Mouse (Mus musculus) forebrain, embryonic 12.5 days (tissue): Measurements from ENCODE around the gene Slc15a2. TPM values are rescaled to one million over a fixed set of nuclear protein-coding genes. Genes with fewer than 3 reads are reported as not detected.

Source experiments
- ATAC-seq: fragments of 200-750 bp; cut with Nextera tagmentation; 2 replicates; pipeline ENCODE4 v1.8.0; 2017; ENCODE audit warnings: moderate TSS enrichment; ENCODE audit not compliant: low FRiP score
- H3K27ac ChIP-seq: fragments of 300-500 bp; sonication (generic); 2 replicates; pipeline ENCODE4 v1.5.1; 2016; ENCODE audit warnings: mild to moderate bottlenecking
- H3K27me3 ChIP-seq: fragments of 300-500 bp; sonication (generic); 2 replicates; pipeline ENCODE4 v1.6.1; 2016; ENCODE audit warnings: mild to moderate bottlenecking
- H3K36me3 ChIP-seq: fragments of 300-500 bp; sonication (generic); replicated peaks from 2 replicates; pipeline ENCODE4 v1.6.1; 2016; ENCODE audit warnings: mild to moderate bottlenecking
- H3K4me1 ChIP-seq: fragments of 300-500 bp; sonication (generic); 2 replicates; pipeline ENCODE4 v1.6.1; 2016
- H3K4me2 ChIP-seq: fragments of 300-500 bp; sonication (generic); 2 replicates; pipeline ENCODE4 v1.6.1; 2016; ENCODE audit warnings: mild to moderate bottlenecking, moderate library complexity
- H3K4me3 ChIP-seq: fragments of 300-500 bp; sonication (generic); replicated peaks from 2 replicates; pipeline ENCODE4 v1.5.1; 2016; ENCODE audit warnings: mild to moderate bottlenecking
- H3K9ac ChIP-seq: fragments of 300-500 bp; sonication (generic); 2 replicates; pipeline ENCODE4 v1.6.1; 2016; ENCODE audit warnings: mild to moderate bottlenecking
- H3K9me3 ChIP-seq: fragments of 300-500 bp; sonication (generic); 2 replicates; pipeline ENCODE4 v1.6.1; 2016
- whole genome bisulfite sequencing: fragments of 180-500 bp; shearing (Covaris S2); methylation state at CpG from one replicate; pipeline ENCODE4 v1.1.7; 2016; 5-methylcytosine and 5-hydroxymethylcytosine counted together
- polyA plus RNA-seq: library from polyadenylated mRNA; unstranded; fragments of >200 nt; fragmentation: Nextera tagmentation; extraction: Ambion mirVana; gene quantifications from 2 replicates; pipeline ENCODE4 v1.2.1, GENCODE M21; 2016

Gene Slc15a2
- polyA plus RNA-seq, 1 experiment from 2014 or later = 4.9 TPM

DNA sequence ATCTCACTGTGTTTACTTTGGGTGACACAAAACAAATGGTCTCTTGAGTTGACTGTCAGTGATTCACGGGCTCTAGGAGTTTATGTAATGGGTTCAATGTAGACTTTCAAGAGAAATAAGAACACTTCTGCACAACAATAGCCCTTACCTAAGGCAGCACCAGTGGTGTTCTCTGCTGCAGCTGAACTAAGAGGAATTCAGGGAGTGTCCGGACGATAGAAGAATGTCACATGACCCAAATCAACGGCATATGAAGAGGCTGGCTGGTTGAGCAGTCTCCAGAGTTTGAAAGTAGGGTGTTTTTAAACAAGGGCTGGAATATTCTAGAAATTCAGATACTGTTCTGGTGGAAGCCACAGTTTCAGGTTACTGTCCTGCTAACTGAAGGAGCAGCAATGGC, 37.7 kb downstream of the Slc15a2 start:
- no peak overlapping the region for H3K9ac ChIP-seq
- 83% methylated on average over 4 of the region's 4 CpGs for WGBS

DNA sequence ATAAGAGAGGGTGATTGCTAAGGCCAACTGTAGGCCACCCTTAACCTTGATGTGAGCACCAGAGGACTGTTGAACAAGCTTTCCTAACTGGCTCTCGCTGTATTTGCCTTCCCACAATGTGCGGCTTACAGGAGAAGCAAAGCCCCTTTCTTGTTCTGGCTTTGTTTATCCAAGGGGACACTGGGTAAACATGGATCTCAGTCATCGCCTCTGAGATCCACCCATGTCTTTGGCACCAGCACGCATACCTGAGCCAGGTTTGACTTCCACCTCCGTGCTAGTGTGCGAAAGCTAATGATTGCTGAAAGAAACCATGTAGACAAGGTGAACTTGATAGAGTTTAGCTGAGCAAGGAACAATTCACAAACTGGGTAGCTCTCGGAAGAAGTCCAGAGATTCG, 41.2 kb downstream of the Slc15a2 start:
- Histone ChIP-seq H3K27ac (no peak overlapping the region), H3K4me2 (no peak overlapping the region), H3K36me3 (no peaks in the 10 kb centered on the region), H3K9me3 (no peaks in the 10 kb centered on the region), H3K4me1 (no peaks in the 10 kb centered on the region), H3K4me3 (no peak overlapping the region), H3K27me3 (no peaks in the 10 kb centered on the region), H3K9ac (no peak overlapping the region)
- ATAC-seq = no peak
- 89% methylated on average over 8 of the region's 8 CpGs for WGBS

More for the DNA sequence above, 37.7 kb downstream of the Slc15a2 start:
- no peaks in the 10 kb centered on the region for H3K9me3 ChIP-seq
- H3K27me3 ChIP-seq = no peaks in the 10 kb centered on the region
- ATAC-seq = no peak
- no peaks in the 10 kb centered on the region for H3K36me3 ChIP-seq
- no peak overlapping the region for H3K4me2 ChIP-seq
- H3K4me3 ChIP-seq = no peak overlapping the region
- H3K4me1 ChIP-seq = no peaks in the 10 kb centered on the region
- H3K27ac ChIP-seq = no peak overlapping the region

DNA sequence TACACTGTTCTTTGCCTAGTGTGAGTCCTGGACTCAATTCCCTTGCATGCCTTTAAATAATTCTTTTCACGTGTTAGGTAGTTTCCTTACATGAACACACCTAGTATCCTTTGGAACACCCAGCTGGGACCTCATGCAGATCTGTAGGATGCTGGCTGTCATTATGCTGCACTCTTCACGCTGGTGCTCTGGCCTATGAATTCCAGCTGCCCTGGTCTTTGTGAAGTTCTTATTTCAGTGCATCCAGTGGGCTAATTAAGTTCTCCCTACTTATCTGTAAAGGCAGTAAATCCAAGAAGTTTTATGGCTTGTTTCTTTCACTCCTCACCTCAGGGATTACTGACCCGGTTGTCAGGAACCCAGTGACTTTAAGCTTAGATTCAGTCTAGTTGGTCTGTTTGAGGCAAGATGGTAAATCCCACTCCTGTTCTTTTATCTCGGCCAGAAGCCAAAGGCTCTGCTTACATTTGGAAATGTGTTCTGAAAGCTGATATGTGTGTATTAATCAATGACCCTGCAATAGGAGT, 45.3 kb downstream of the Slc15a2 start:
- WGBS = 39% methylated on average over 4 of the region's 4 CpGs

DNA sequence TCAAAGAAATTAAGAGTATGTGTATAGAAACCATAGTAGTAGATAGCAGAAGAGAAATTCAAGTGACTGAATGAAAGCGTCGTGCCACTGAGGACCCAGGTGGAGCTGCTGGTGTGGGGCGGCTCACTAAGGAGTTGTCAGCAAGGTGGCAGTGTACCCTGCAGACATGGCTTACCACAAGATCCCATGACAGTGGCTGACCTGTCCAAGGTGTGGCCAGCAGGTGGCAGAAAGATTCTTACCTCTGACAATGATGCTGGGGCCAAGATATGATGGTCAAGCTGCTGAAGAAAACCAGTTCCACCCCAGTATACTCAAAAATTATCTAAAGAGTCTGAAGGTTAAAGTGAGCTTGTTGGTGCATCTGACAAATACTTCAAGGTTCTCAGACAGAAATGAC, 49.3 kb downstream of the Slc15a2 start:
- H3K4me2 ChIP-seq = no peak overlapping the region
- WGBS = 86% methylated on average over 3 of the region's 3 CpGs
- no peak overlapping the region for H3K9ac ChIP-seq
- H3K27ac ChIP-seq = no peak overlapping the region
- H3K9me3 ChIP-seq = no peaks in the 10 kb centered on the region
- H3K36me3 ChIP-seq = no peaks in the 10 kb centered on the region
- H3K4me1 ChIP-seq = no peaks in the 10 kb centered on the region
- no peak overlapping the region for H3K4me3 ChIP-seq
- no peak for ATAC-seq
- H3K27me3 ChIP-seq = no peaks in the 10 kb centered on the region

More for the DNA sequence above, 45.3 kb downstream of the Slc15a2 start:
- ATAC-seq = no peak
- Histone ChIP-seq H3K4me3 (no peak overlapping the region), H3K9me3 (no peaks in the 10 kb centered on the region), H3K27ac (no peak overlapping the region), H3K36me3 (no peaks in the 10 kb centered on the region), H3K4me2 (no peak overlapping the region), H3K27me3 (no peaks in the 10 kb centered on the region), H3K9ac (no peak overlapping the region), H3K4me1 (no peaks in the 10 kb centered on the region)

DNA sequence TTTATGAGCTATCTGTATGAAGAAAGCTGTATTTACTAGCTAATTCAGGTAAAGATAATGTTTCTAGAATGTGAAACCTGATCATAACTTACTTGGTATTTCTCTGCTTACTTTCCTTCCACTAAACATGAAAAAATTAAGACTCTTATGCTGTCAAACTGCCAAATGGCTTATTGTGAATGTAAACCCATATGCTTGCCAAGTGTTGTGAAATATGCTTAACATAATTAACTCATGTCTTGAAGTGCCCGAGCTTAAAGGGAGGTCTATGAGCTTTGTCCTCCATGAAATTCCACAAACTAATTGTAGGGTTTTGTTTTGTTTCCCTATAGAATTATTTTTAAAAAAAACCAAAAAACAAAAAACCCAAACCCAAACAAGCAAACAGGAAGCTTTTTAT, 50.9 kb downstream of the Slc15a2 start:
- no peak overlapping the region for H3K4me2 ChIP-seq
- H3K9ac ChIP-seq = no peak overlapping the region
- no peaks in the 10 kb centered on the region for H3K27me3 ChIP-seq
- ATAC-seq = no peak
- 69% methylated on average over 1 of the region's 1 CpGs for WGBS
- H3K27ac ChIP-seq = no peak overlapping the region
- no peak overlapping the region for H3K4me3 ChIP-seq
- no peaks in the 10 kb centered on the region for H3K36me3 ChIP-seq
- no peaks in the 10 kb centered on the region for H3K9me3 ChIP-seq
- H3K4me1 ChIP-seq = no peaks in the 10 kb centered on the region

DNA sequence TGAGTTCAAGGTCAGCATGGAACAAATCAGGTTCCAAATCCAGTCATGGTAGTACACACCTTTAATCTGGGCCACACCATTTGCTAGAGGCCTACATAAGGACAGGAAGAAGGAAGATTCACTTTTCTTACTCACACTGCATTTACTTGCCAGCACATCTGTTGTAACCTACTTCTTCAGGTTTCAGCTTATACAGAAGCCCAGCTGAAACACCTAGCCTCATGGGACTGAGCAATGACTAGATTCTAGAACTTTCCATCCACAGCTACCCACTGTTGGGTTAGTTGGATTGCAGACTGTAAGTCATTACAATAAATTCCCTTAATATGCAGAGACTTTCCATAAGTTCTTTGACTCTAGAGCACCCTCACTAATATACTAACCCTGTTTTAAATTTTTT, 52.2 kb downstream of the Slc15a2 start:
- no peak overlapping the region for H3K27ac ChIP-seq
- no peak overlapping the region for H3K4me3 ChIP-seq
- H3K4me2 ChIP-seq = no peak overlapping the region
- ATAC-seq = no peak
- no peak overlapping the region for H3K9ac ChIP-seq
- H3K9me3 ChIP-seq = no peaks in the 10 kb centered on the region
- H3K27me3 ChIP-seq = no peaks in the 10 kb centered on the region
- H3K36me3 ChIP-seq = no peaks in the 10 kb centered on the region
- no peaks in the 10 kb centered on the region for H3K4me1 ChIP-seq

DNA sequence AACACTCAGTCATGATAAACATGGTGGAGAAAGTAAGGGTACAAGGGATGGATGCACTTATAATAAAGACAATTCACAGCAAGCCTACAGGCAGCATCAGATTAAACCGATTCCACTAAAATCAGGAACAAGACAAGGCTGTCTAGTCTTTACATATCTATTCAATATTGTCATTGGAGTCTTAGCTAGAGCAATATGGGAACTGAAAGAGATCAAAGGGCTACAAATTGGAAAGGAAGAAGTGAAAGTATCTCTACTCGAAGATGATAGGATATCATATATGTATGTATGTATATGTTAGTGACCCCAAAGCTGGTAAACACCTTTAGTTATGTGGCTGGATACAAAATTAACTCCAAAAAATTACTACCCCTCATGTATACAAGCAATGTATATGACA, 55.8 kb downstream of the Slc15a2 start:
- no peak overlapping the region for H3K4me3 ChIP-seq
- no peaks in the 10 kb centered on the region for H3K4me1 ChIP-seq
- H3K27ac ChIP-seq = no peak overlapping the region
- H3K9ac ChIP-seq = no peak overlapping the region
- no peak overlapping the region for H3K4me2 ChIP-seq
- H3K36me3 ChIP-seq = no peaks in the 10 kb centered on the region
- no peaks in the 10 kb centered on the region for H3K27me3 ChIP-seq
- no peak for ATAC-seq
- 87% methylated on average over 2 of the region's 2 CpGs for WGBS
- H3K9me3 ChIP-seq = no peaks in the 10 kb centered on the region

DNA sequence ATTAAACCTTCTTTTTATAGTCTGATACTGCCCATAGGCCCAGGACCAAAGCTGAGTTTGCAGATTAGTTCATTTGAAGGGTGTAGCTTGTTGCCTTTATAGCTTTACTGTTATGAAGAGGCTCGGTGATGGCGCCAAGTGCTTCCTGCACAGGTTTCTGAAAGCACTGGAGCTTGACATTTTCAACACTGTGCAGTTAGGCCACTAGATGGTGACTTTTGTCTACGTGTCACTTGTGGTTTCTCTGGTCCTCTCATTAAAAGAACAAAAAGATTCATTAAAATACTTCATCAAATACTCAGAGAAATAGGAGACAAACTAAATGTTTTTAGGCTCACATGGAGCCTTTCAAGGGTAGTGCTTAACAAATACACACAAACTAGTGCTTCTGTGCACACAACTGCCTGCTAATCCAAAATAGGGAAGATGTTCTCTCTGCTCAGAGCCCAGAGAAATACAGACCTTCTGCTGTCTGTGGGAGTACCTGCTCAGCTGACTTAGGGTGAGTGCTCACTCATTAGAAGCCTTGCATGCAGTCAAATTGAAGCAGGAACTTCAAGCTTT, 60.8 kb downstream of the Slc15a2 start:
- H3K9me3 ChIP-seq = no peaks in the 10 kb centered on the region
- H3K27me3 ChIP-seq = no peaks in the 10 kb centered on the region
- 71% methylated on average over 3 of the region's 3 CpGs for WGBS
- ATAC-seq = no peak
- no peaks in the 10 kb centered on the region for H3K4me1 ChIP-seq
- H3K4me2 ChIP-seq = no peak overlapping the region
- H3K36me3 ChIP-seq = no peaks in the 10 kb centered on the region
- H3K9ac ChIP-seq = no peak overlapping the region
- no peak overlapping the region for H3K4me3 ChIP-seq
- no peak overlapping the region for H3K27ac ChIP-seq

DNA sequence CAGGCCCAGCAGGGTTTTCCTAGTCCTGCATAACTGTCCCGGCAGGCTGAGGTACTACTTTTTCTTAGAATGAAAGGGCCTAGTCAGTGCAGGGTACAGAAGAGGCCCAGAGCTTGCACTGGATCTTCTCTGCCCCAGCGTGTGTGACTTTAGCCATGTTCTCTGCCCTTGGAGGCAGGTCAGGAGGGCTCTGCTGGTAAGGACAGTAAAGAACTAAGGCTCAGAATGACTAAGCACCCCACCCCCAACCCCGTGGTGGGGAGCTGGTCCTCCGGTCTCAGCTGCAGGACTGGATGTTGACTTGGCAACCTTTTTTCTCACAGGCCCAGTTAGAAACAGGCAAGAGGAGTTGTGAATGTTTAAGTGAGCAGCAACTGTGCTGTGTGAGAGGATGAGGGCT, 62.0 kb downstream of the Slc15a2 start:
- no peak overlapping the region for H3K4me2 ChIP-seq
- H3K27ac ChIP-seq = no peak overlapping the region
- no peaks in the 10 kb centered on the region for H3K4me1 ChIP-seq
- H3K36me3 ChIP-seq = no peaks in the 10 kb centered on the region
- 16% methylated on average over 4 of the region's 4 CpGs for WGBS
- H3K9ac ChIP-seq = no peak overlapping the region
- no peaks in the 10 kb centered on the region for H3K9me3 ChIP-seq
- H3K27me3 ChIP-seq = no peaks in the 10 kb centered on the region
- no peak for ATAC-seq
- H3K4me3 ChIP-seq = no peak overlapping the region

DNA sequence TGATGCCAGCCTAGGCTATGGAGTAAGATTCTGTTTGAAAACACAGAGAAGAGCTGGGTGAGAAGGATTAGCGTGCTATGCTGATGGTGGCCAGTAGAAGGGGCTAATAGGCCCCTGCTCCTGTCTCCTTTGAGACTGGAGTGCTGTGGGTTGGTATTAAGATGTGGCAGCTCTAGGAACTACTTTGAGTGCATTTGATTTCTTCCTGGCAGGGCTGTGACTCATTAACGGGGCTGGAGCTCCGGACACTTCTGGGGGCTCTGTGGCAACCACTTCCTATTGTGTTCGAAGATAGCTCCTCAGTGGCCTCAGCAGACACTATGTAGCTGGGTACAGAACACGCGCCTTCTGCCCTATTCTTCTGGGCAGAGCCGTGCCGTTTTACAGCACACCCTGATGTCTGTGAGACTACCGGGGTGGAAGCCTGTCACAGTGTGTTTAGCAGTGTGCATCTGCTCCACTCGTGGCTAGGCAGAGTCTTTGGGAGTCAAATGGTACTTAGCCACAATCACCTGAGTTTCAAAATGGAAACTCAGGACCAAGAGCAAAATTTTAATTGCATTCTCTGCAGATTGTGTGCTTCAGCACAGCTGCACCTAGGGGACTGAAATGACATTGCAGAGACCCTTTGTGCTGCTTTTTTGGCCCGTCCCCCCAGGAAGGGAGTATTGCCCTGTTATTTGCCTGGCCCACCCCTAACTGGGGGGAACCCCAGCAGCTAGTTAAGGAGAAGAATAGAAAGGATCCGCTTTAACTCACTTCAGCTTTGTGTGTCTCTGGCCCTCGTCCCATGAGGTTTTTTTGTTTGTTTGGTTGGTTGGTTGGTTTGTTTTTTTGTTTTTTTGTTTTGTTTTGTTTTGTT, 64.3 kb downstream of the Slc15a2 start:
- Histone ChIP-seq H3K36me3 (no peaks in the 10 kb centered on the region), H3K9me3 (no peaks in the 10 kb centered on the region), H3K9ac (no peak overlapping the region), H3K27ac (no peak overlapping the region), H3K4me1 (no peaks in the 10 kb centered on the region), H3K4me2 (no peak overlapping the region), H3K4me3 (no peak overlapping the region), H3K27me3 (no peaks in the 10 kb centered on the region)
- WGBS = 57% methylated on average over 13 of the region's 13 CpGs
- ATAC-seq = no peak

DNA sequence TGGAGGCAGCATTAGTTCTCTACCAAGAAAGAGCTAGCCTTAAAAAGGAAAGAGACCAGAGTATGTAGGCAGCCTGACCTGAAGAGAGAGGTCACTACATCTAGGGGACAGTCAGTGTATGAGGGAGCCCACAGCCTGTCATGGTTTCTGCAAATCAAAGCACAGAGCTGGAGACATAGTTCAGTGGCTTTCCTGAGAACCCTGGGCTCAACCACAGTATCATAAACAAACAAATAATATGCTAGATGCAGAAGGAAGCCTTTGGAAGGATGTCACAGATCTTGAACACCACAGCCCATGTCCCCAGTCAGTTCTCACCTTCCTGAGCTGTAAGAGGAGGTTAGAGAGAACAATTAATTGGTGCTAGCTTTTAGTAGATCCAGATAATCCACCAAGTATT, 66.1 kb downstream of the Slc15a2 start:
- no peak overlapping the region for H3K4me3 ChIP-seq
- H3K4me2 ChIP-seq = no peak overlapping the region

DNA sequence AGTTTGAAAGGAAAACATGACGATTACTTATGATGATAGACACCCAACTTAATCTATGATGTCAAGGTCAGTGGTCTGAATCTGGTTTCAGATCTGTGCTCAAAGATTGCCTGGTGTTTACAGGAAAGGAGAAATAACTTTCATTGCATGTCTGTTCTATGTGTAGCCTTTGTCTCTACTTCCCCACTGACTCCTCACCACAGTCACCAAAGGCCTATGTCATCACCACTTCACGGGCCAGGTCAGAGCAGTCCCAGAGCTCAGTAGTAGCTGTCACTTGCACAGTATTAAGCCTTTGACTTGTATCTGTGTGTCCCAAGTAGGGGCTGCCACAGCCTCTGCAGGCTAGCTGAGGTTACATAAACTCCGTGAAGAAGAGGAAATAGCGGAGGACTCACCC, 67.3 kb downstream of the Slc15a2 start:
- H3K4me1 ChIP-seq = no peaks in the 10 kb centered on the region
- no peak for ATAC-seq
- no peak overlapping the region for H3K27ac ChIP-seq
- H3K9me3 ChIP-seq = no peaks in the 10 kb centered on the region
- H3K9ac ChIP-seq = no peak overlapping the region
- H3K36me3 ChIP-seq = no peaks in the 10 kb centered on the region
- H3K4me2 ChIP-seq = no peak overlapping the region
- H3K4me3 ChIP-seq = no peak overlapping the region
- WGBS = 92% methylated on average over 4 of the region's 4 CpGs
- no peaks in the 10 kb centered on the region for H3K27me3 ChIP-seq

More for the DNA sequence above, 66.1 kb downstream of the Slc15a2 start:
- Histone ChIP-seq H3K9me3 (no peaks in the 10 kb centered on the region), H3K9ac (no peak overlapping the region), H3K27me3 (no peaks in the 10 kb centered on the region), H3K36me3 (no peaks in the 10 kb centered on the region), H3K4me1 (no peaks in the 10 kb centered on the region), H3K27ac (no peak overlapping the region)
- no peak for ATAC-seq

DNA sequence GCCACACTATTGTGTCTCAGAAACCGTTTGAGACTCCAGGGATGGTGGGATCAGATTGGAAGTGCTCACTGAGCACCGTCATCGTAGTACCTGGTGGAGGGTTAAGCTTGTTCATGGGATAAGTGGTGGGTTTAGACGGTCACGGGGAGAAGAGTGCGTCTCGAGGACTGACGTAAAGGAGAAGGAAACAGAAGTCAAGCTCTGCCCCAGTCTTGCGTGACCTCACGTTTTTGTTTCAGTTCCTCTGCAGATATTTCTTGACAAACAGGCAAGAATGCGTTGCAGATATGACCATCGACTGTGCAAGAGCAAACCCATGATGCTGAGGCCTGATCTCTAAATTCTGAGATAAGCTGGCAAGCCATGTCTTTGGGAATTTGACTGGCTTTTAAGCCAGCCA, 73.0 kb downstream of the Slc15a2 start:
- ATAC-seq = no peak
- no peak overlapping the region for H3K4me3 ChIP-seq
- H3K27me3 ChIP-seq = no peaks in the 10 kb centered on the region
- no peaks in the 10 kb centered on the region for H3K4me1 ChIP-seq
- H3K9ac ChIP-seq = no peak overlapping the region
- H3K36me3 ChIP-seq = no peaks in the 10 kb centered on the region
- no peaks in the 10 kb centered on the region for H3K9me3 ChIP-seq
- no peak overlapping the region for H3K4me2 ChIP-seq
- no peak overlapping the region for H3K27ac ChIP-seq
- WGBS = 92% methylated on average over 12 of the region's 12 CpGs
